Mouse (Mus musculus) splenic B cell, adult 2 months (primary cell): ENCODE measurements around the gene Zfp775.
"Not testable (repeated sequence)": the region's sequence is repeated elsewhere in the genome, so short reads cannot be mapped to it uniquely, and the experiment has no call there.

Experiments used
- DNase-seq: peaks from one replicate; pipeline ENCODE4 v3.0.0-alpha.2; 2011; ENCODE audit warnings: low read depth, low spot score
- H3K27me3 ChIP-seq: 2 replicates; pipeline ENCODE4 v1.6.1; 2012; ENCODE audit warnings: mild to moderate bottlenecking, low read length, moderate library complexity, mixed read lengths; ENCODE audit not compliant: control insufficient read depth, poor library complexity, insufficient read depth, severe bottlenecking
- H3K36me3 ChIP-seq: 2 replicates; pipeline ENCODE4 v1.6.1; 2012; ENCODE audit warnings: mild to moderate bottlenecking, low read length, moderate library complexity, mixed read lengths; ENCODE audit not compliant: control insufficient read depth, poor library complexity, insufficient read depth, severe bottlenecking

Gene Zfp775

DNA sequence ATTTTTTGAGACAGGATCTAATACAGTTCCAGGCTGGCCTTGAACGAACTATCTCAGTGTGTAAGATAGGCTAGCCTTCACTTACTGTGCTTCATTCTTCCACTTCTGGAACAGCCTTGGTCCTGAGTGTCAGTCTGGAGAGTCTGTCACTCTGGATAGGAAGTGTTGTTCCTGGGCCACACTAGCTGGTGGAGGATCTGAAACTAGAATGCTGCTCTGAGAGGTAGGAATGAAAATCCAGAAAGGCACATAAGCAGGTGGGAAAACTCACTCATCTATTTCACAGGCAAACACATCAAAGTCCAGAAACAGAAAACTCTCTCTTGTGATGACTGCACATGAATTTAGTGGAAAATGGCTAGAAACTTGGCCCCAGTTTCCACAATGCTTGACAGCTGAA lies 1.3 kb upstream of the Zfp775 start:
- no peaks in the 10 kb centered on the region for H3K36me3 ChIP-seq
- no peak for DNase-seq
- no peaks in the 10 kb centered on the region for H3K27me3 ChIP-seq

DNA sequence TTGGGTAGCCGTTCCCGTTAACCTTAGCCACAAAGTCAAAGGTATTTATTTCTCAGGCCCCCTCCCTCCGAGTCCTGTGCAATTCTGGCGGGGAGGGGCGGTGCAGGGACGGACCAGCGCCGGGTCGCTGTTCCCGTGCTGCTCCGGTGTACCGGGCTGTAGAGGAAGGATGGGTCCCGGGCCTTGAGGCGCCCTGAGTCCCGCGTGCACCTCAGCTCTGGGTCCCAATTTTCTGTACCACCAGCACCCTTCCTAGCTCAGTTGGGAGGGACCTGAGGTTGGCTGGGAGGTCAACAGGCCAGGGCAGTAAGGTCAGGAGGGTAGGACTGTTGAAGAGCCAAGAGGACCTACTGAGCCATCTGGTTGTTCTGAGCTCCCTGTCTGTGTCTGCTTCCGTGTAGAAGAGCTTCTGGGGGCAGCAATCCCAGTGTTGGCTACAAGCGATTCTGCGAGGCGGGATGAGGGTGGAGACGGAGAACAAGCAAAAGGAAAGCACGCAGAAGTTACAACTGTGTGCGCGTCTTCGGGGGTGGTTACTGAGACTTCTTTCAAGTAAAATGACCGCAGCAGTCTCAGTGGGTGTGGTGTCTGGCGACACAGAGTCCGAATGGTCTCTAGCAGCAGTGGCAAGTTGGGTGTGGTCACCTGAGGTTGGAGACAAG lies 348 bp downstream of the Zfp775 start:
- Histone ChIP-seq H3K36me3 (no peaks in the 10 kb centered on the region), H3K27me3 (no peaks in the 10 kb centered on the region)
- no peak for DNase-seq

GRCm38 (mm10) chr6:48608124-48608523 lies 6.3 kb downstream of the Zfp775 start:
- H3K27me3 ChIP-seq = no peaks in the 10 kb centered on the region
- no peak for DNase-seq
- H3K36me3 ChIP-seq = no peaks in the 10 kb centered on the region; the same call in 1 of the 2 replicates

DNA sequence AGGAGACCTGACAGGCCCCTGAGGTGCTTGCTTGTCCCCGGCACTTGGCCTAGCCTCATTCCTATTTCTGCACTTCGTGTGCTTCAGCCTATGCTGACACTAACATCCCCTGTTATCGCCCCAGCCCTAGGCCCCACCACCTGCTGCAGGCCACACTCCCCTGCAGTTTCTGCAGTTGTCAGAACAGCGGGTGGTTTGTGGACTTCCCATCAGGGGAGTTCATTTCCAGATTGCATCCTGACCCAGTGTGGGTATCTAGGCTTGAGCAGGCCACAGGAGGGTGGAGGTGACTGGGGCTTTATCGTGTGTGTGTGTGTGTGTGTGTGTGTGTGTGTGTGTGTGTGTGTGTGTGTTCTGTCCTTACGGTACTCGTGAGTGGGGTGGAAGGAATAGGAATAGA lies 7.6 kb downstream of the Zfp775 start:
- peaks cover 1% of the 10 kb centered on the region; the same call in 1 of the 2 replicates for H3K36me3 ChIP-seq
- H3K27me3 ChIP-seq = no peaks in the 10 kb centered on the region
- no peak for DNase-seq

DNA sequence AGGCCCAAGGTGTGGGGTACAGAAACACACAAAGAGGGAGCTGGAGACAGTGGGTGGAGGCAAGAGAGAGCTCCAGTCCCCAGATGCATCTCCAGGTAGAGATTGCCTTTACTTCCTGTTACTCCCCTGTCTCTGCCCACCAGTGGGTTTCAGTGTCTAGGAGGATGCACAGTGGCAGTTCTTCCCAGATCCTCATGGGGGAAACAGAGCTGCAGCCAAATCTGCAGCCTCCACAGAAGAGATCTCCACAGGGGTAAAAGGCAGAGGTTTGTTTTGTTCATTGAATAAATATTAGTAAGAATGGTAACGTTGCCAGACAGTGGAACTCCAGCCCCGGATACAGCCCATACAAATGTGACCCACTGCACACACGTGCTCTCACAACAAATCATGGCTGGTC lies 8.8 kb downstream of the Zfp775 start:
- Histone ChIP-seq H3K27me3 (no peaks in the 10 kb centered on the region), H3K36me3 (peaks cover 1% of the 10 kb centered on the region; the same call in 1 of the 2 replicates)
- DNase-seq = no peak

- Histone ChIP-seq H3K27me3 (no peaks in the 10 kb centered on the region), H3K36me3 (peaks cover 1% of the 10 kb centered on the region; the same call in 1 of the 2 replicates)
- no peak for DNase-seq
Measured at GRCm38 (mm10) chr6:48613464-48613863, 11.6 kb downstream of the Zfp775 start.

DNA sequence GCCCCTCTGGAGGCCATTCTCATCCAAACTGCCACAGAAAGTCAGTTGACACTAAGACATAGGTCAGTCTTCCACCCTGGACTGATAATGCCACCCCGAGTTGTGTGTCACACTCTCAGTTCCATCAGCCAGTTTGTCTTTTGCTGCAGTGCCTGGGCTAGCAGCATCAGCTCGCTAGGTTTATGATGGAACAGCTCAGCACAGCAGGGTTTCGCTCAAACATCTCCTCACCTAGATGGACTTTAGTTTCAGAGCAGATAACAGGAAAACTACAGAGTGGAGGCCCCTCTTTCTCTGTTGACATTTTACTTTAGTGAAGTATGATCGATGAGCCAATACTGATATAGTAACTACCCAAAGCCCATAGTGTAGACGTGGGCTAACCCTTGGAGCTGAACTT lies 12.9 kb downstream of the Zfp775 start:
- DNase-seq = no peak
- H3K27me3 ChIP-seq = no peaks in the 10 kb centered on the region
- H3K36me3 ChIP-seq = peaks cover 1% of the 10 kb centered on the region; the same call in 1 of the 2 replicates

DNA sequence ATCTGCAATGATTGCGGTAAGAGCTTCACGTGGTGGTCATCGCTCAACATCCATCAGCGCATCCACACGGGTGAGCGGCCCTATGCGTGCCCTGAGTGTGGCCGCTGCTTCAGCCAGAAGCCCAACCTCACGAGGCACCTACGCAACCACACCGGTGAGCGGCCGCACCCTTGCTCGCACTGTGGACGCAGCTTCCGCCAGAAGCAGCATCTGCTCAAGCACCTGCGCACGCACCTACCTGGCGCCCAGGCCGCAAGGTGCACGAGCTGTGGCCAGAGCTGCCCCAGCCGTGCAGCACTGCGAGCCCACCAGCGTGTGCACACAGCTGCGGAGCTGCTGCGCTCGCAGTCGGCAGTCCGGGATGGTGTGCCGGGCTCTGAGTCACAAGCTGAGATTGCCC lies 18.2 kb downstream of the Zfp775 start:
- H3K27me3 ChIP-seq = no peaks in the 10 kb centered on the region
- DNase-seq = no peak
- H3K36me3 ChIP-seq = 0 out of 2 replicates have a peak, but pooled peaks cover 2% of the 10 kb centered on the region

- not testable (repeated sequence) for H3K36me3 ChIP-seq, H3K27me3 ChIP-seq, DNase-seq
Measured at GRCm38 (mm10) chr6:48622186-48622843, 20.5 kb downstream of the Zfp775 start.

DNA sequence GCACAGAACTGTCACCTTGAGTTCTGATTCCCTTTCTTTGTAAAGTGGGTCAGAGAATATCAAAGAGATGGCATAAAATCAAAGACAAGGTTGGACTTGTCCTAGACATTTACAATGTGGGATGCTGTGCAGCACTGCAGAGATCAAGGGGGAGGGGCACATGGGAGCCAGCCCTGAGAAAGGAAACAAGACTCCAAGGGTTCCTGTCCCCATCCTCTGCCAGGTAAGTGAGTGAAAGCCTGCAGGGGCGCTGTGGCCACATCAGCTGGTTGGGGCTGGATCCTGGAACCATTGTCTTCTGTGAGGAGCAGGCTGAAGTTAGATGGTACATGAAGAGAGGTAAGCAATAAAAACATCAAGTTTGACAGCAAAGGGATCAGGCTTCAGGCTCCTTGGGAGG lies 21.6 kb downstream of the Zfp775 start:
- Histone ChIP-seq H3K36me3 (0 out of 2 replicates have a peak, but pooled peaks cover 2% of the 10 kb centered on the region), H3K27me3 (no peaks in the 10 kb centered on the region)
- no peak for DNase-seq

- Histone ChIP-seq H3K36me3 (no peaks in the 10 kb centered on the region), H3K27me3 (no peaks in the 10 kb centered on the region)
- DNase-seq = no peak
Measured at GRCm38 (mm10) chr6:48626464-48626863, 24.6 kb downstream of the Zfp775 start, which contains the start of gene AI854703. Gene AI854703, plus strand, starts transcription at chr6:48626764.

- Histone ChIP-seq H3K27me3 (no peaks in the 10 kb centered on the region), H3K36me3 (no peaks in the 10 kb centered on the region)
- DNase-seq = peak; percentile 43
Measured at GRCm38 (mm10) chr6:48626984-48627383, 25.1 kb downstream of the Zfp775 start.

DNA sequence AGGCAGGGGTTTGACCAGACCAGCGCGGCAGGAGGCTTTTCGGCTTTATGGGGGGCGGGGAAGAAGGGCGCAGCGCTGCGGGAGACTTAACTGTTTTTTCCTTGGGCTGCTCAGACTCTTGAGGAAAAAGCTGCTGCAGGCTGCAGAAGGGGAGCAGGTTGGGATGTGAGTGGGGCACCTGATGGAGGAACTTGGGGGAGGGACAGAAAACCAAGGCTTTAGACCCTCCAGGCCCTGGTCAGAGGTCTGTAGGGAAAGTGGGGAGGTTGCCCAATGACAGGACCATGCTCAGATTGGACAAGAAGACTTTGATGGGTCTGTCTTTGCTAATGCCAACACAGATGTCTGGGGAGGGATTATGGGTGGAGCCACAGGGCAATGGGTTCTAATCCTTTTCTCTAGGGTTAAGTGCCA lies 25.7 kb downstream of the Zfp775 start:
- Histone ChIP-seq H3K27me3 (no peaks in the 10 kb centered on the region), H3K36me3 (no peaks in the 10 kb centered on the region)
- no peak for DNase-seq

DNA sequence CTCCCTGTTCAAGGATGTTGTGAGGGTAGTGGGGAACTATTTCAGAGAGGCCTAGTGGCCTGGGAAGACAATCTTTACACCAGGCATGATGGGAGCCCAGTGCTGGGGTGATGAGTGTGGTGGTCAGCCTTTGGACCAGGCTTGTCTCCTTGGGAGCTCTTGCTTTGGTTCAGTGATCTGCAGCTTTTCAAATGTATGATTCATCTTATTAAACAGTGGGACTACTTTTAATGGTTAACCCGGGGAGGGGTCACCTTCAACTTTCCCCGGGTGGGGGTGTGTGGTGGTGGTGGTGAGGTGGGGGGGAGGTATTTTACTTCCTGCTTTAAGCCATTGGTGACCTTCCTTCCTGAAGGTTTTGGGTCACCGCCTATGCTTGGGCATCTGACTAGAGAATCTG lies 26.5 kb downstream of the Zfp775 start:
- DNase-seq = no peak
- H3K27me3 ChIP-seq = no peaks in the 10 kb centered on the region
- no peaks in the 10 kb centered on the region for H3K36me3 ChIP-seq

- H3K27me3 ChIP-seq = no peaks in the 10 kb centered on the region
- H3K36me3 ChIP-seq = no peaks in the 10 kb centered on the region
- DNase-seq = peak; percentile 72
Measured at GRCm38 (mm10) chr6:48628808-48629660, 27.2 kb downstream of the Zfp775 start.
